Mouse (Mus musculus) stomach, postnatal 0 days (tissue): Measurements from ENCODE around the gene Mrpl47. TPM values are rescaled to one million over a fixed set of nuclear protein-coding genes. Genes with fewer than 3 reads are reported as not detected.
A peak's percentile ranks its signal among the peaks of the same experiment; 100 is the strongest.
"Not testable (repeated sequence)": the region's sequence is repeated elsewhere in the genome, so short reads cannot be mapped to it uniquely, and the experiment has no call there.

Experiments used
- ATAC-seq: fragments of 200-750 bp; cut with Nextera tagmentation; 2 replicates; pipeline ENCODE4 v1.8.0; 2017; ENCODE audit not compliant: low FRiP score, low TSS enrichment
- DNase-seq: peaks from one replicate; pipeline ENCODE4 v3.0.0-alpha.2; 2016; ENCODE audit warnings: low spot score
- H3K27ac ChIP-seq: fragments of 300-500 bp; sonication (generic); replicated peaks from 2 replicates; pipeline ENCODE4 v1.5.1; 2014; ENCODE audit warnings: mild to moderate bottlenecking, control low read depth
- H3K27me3 ChIP-seq: fragments of 300-500 bp; sonication (generic); 2 replicates; pipeline ENCODE4 v1.6.1; 2014; ENCODE audit warnings: low read length; ENCODE audit not compliant: control insufficient read depth, insufficient read depth
- H3K36me3 ChIP-seq: fragments of 300-500 bp; sonication (generic); 2 replicates; pipeline ENCODE4 v1.6.1; 2014; ENCODE audit warnings: low read length, mixed read lengths; ENCODE audit not compliant: control insufficient read depth, insufficient read depth
- H3K4me1 ChIP-seq: fragments of 300-500 bp; sonication (generic); replicated peaks from 2 replicates; pipeline ENCODE4 v1.6.1; 2014; ENCODE audit warnings: antibody characterized with exemption; ENCODE audit not compliant: control insufficient read depth, insufficient read depth
- H3K4me2 ChIP-seq: fragments of 300-500 bp; sonication (generic); replicated peaks from 2 replicates; pipeline ENCODE4 v1.6.1; 2014; ENCODE audit warnings: low read depth, mild to moderate bottlenecking, control low read depth, moderate library complexity
- H3K4me3 ChIP-seq: fragments of 300-500 bp; sonication (generic); 2 replicates; pipeline ENCODE4 v1.5.1; 2014; ENCODE audit warnings: low read depth, low read length, control low read depth
- H3K9ac ChIP-seq: fragments of 300-500 bp; sonication (generic); 2 replicates; pipeline ENCODE4 v1.6.1; 2014; ENCODE audit warnings: mild to moderate bottlenecking, low read length, control low read depth, mixed read lengths
- H3K9me3 ChIP-seq: fragments of 300-500 bp; sonication (generic); 2 replicates; pipeline ENCODE4 v1.6.1; 2016; ENCODE audit warnings: low read length; ENCODE audit not compliant: control insufficient read depth
- CTCF ChIP-seq: IDR thresholded peaks from 2 replicates; pipeline ENCODE4 v1.5.1; 2016; ENCODE audit warnings: antibody characterized with exemption, low read depth, mild to moderate bottlenecking, moderate library complexity
- EP300 ChIP-seq: optimal IDR thresholded peaks from 2 replicates; pipeline ENCODE3; 2016; ENCODE audit warnings: antibody characterized with exemption
- WGBS: fragments of 180-500 bp; shearing (Covaris S2); extraction: QIAGEN DNeasy Blood & Tissue Kit; methylation state at CpG from one replicate; pipeline ENCODE4 v1.1.7; 2014; 5-methylcytosine and 5-hydroxymethylcytosine counted together
- polyA plus RNA-seq: library from polyadenylated mRNA; unstranded; fragments of >200 nt; fragmentation: Nextera tagmentation; extraction: Ambion mirVana; gene quantifications from 2 replicates; pipeline ENCODE4 v1.2.1, GENCODE M21; 2015

Mrpl47 gene
- polyA plus RNA-seq, 1 experiment from 2014 or later = 22.3 TPM

DNA sequence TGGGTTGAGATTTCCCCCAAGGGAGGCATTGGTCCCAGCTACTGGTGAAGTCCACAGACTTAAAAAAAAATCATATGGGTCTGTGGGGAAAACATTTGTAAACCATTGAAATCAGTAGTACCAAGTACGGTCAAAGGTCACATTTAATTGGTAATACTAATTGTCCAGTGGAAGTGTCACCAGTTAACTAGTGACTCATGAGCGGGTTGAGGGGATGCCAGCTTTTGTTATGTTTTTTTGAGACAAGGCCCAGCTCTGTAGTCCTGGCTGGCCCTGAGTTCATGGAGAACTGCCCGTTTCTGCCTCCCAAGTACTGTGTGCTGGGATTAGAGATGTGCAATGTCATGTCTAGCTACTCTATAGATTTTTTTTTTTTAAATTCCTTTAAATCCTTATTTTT, 23.7 kb downstream of the Mrpl47 start:
- Histone ChIP-seq H3K27ac (no peak overlapping the region), H3K9ac (no peak overlapping the region), H3K9me3 (no peaks in the 10 kb centered on the region), H3K4me2 (no peak overlapping the region), H3K27me3 (no peaks in the 10 kb centered on the region), H3K36me3 (peaks cover 17% of the 10 kb centered on the region), H3K4me3 (no peak overlapping the region), H3K4me1 (no peaks in the 10 kb centered on the region)
- ATAC-seq (no peak), DNase-seq (no peak)
- TF ChIP-seq CTCF (no peak), EP300 (no peak)
- 91% methylated on average over 3 of the region's 3 CpGs for WGBS

DNA sequence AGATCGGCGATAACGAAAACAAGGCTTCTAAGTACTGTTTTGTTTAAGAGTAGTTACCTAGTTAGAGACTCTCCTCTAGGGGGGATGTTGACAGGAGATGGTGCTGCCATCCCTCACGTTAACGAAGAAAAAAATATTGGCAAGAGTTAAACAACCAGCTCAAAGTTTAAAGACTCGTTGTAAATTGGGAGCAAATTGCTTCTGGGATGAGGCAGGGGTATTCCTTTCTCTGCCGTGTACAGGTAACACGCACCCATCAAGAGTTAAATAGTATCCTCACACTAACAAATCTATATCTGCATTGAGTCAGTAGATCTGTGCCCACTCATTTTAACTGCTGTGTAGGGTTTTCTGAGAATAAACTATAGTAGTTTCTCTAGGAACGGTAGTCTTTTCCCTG, 28.0 kb downstream of the Mrpl47 start:
- 4% methylated on average over 9 of the region's 9 CpGs for WGBS
- Histone ChIP-seq H3K4me3 (peak overlapping the region; percentile 92), H3K27me3 (no peaks in the 10 kb centered on the region), H3K9ac (peak overlapping the region; percentile 90), H3K4me1 (no peaks in the 10 kb centered on the region), H3K9me3 (no peaks in the 10 kb centered on the region), H3K36me3 (peaks cover 3% of the 10 kb centered on the region; the same call in 1 of the 2 replicates), H3K27ac (peak overlapping the region; percentile 90), H3K4me2 (peak overlapping the region; percentile 65)
- DNase-seq (no peak), ATAC-seq (no peak)
- TF ChIP-seq CTCF (no peak), EP300 (no peak)

GRCm38 (mm10) chr3:32708368-32709231, 28.8 kb downstream of the Mrpl47 start:
- no peaks in the 10 kb centered on the region for H3K9me3 ChIP-seq
- H3K9ac ChIP-seq = peak overlapping the region; percentile 90
- H3K4me2 ChIP-seq = peak overlapping the region; percentile 65
- H3K4me1 ChIP-seq = no peaks in the 10 kb centered on the region
- H3K4me3 ChIP-seq = peak overlapping the region; percentile 92
- DNase-seq (peak; percentile 100), ATAC-seq (peak; percentile 100)
- TF ChIP-seq EP300 = no peak
- peak; percentile 48 for TF ChIP-seq CTCF
- WGBS = under 1% methylated on average over 90 of the region's 90 CpGs
- H3K27me3 ChIP-seq = no peaks in the 10 kb centered on the region
- H3K36me3 ChIP-seq = peaks cover 3% of the 10 kb centered on the region; the same call in 1 of the 2 replicates
- peak overlapping the region; percentile 90 for H3K27ac ChIP-seq

GRCm38 (mm10) chr3:32708052-32708367, 29.4 kb downstream of the Mrpl47 start:
- under 1% methylated on average over 4 of the region's 4 CpGs for WGBS
- Histone ChIP-seq H3K36me3 (peaks cover 3% of the 10 kb centered on the region; the same call in 1 of the 2 replicates), H3K27ac (no peak overlapping the region), H3K9me3 (no peaks in the 10 kb centered on the region), H3K4me1 (no peaks in the 10 kb centered on the region), H3K27me3 (no peaks in the 10 kb centered on the region), H3K4me2 (peak overlapping the region; percentile 49), H3K4me3 (peak overlapping the region; percentile 92), H3K9ac (no peak overlapping the region)
- DNase-seq = no peak
- no peak for TF ChIP-seq CTCF
- no peak for TF ChIP-seq EP300
- ATAC-seq = no peak

GRCm38 (mm10) chr3:32705647-32706348, 31.6 kb downstream of the Mrpl47 start, which contains the start of gene Actl6a:
TSS of gene Actl6a (plus strand) at chr3:32706298.
- not testable (repeated sequence) for H3K4me1 ChIP-seq, ATAC-seq, H3K9me3 ChIP-seq, DNase-seq, H3K27ac ChIP-seq, H3K4me3 ChIP-seq, H3K9ac ChIP-seq, H3K27me3 ChIP-seq, H3K4me2 ChIP-seq, H3K36me3 ChIP-seq
- 77% methylated on average over 9 of the region's 9 CpGs for WGBS

GRCm38 (mm10) chr3:32704632-32705031, 32.8 kb downstream of the Mrpl47 start:
- not testable (repeated sequence) for H3K27ac ChIP-seq, DNase-seq, ATAC-seq, H3K4me2 ChIP-seq, H3K9ac ChIP-seq, H3K9me3 ChIP-seq, H3K27me3 ChIP-seq, H3K4me3 ChIP-seq, H3K36me3 ChIP-seq, H3K4me1 ChIP-seq
- WGBS = 80% methylated on average over 10 of the region's 10 CpGs

GRCm38 (mm10) chr3:32704021-32704420, 33.4 kb downstream of the Mrpl47 start:
- not testable (repeated sequence) for H3K4me2 ChIP-seq, H3K27me3 ChIP-seq, H3K4me1 ChIP-seq, H3K9ac ChIP-seq, H3K4me3 ChIP-seq, H3K36me3 ChIP-seq, ATAC-seq, DNase-seq, H3K9me3 ChIP-seq, H3K27ac ChIP-seq
- 88% methylated on average over 6 of the region's 6 CpGs for WGBS
